Mouse (Mus musculus): ENCODE results near the gene Tmem102. TPM values are rescaled to one million over a fixed set of nuclear protein-coding genes. Genes with fewer than 3 reads are reported as not detected.

The Tmem102 gene
- polyA plus RNA-seq (2015; fragmentation: Nextera tagmentation; extraction: Ambion mirVana), result 0.62 and 1.0 TPM in 2 replicates

GRCm38 (mm10) chr11:69804972-69805909 lies at the start of gene Tmem102:
Gene Tmem102, minus strand, starts transcription at chr11:69805624.
- Histone ChIP-seq H3K27me3 (ENCODE audit: control insufficient read depth, insufficient read depth, low read depth, low read length) (peaks cover 65% of the 10 kb centered on the region), H3K9me3 (replicated peaks; ENCODE audit: control insufficient read depth, low read length) (no peaks in the 10 kb centered on the region), H3K36me3 (ENCODE audit: control insufficient read depth, insufficient read depth) (no peaks in the 10 kb centered on the region), H3K27ac (ENCODE audit: low read length) (no peak within 1 kb of the TSS), H3K4me2 (ENCODE audit: low read depth, low read length) (peak within 1 kb of the TSS; percentile 78; the same call in 1 of the 2 replicates), H3K4me3 (ENCODE audit: low read depth, low read length) (peak within 1 kb of the TSS; percentile 11; the same call in 1 of the 2 replicates), H3K4me1 (ENCODE audit: control insufficient read depth, low read depth, low read length) (peaks cover 37% of the 10 kb centered on the region), H3K9ac (ENCODE audit: low read depth, low read length) (no peak within 1 kb of the TSS)
- WGBS (ENCODE audit: insufficient replicate concordance), result 22% methylated on average over 29 of the region's 29 CpGs
- ATAC-seq (ENCODE audit: low read depth), result no peak

- 57% methylated on average over 10 of the region's 10 CpGs for WGBS (ENCODE audit: insufficient replicate concordance)
- Histone ChIP-seq H3K9me3 (replicated peaks; ENCODE audit: control insufficient read depth, low read length) (no peaks in the 10 kb centered on the region), H3K27ac (ENCODE audit: low read length) (peak overlapping the region; percentile 93), H3K4me2 (ENCODE audit: low read depth, low read length) (peak overlapping the region; percentile 41), H3K9ac (ENCODE audit: low read depth, low read length) (peak overlapping the region; percentile 46), H3K4me1 (ENCODE audit: control insufficient read depth, low read depth, low read length) (peaks cover 60% of the 10 kb centered on the region), H3K36me3 (ENCODE audit: control insufficient read depth, insufficient read depth) (peaks cover 20% of the 10 kb centered on the region), H3K27me3 (ENCODE audit: control insufficient read depth, insufficient read depth, low read depth, low read length) (peaks cover 10% of the 10 kb centered on the region), H3K4me3 (ENCODE audit: low read depth, low read length) (peak overlapping the region; percentile 6; the same call in 1 of the 2 replicates)
- ATAC-seq (ENCODE audit: low read depth), result no peak
Observed at GRCm38 (mm10) chr11:69854680-69855079, 49.3 kb upstream of the Tmem102 start.

- 21% methylated on average over 7 of the region's 7 CpGs for WGBS (ENCODE audit: insufficient replicate concordance)
- ATAC-seq (ENCODE audit: low read depth), result peak; percentile 93
- H3K27ac ChIP-seq (ENCODE audit: low read length), result peak overlapping the region; percentile 93
Observed at GRCm38 (mm10) chr11:69853994-69854393, 48.6 kb upstream of the Tmem102 start.

GRCm38 (mm10) chr11:69850754-69851153 lies 45.3 kb upstream of the Tmem102 start:
- H3K27me3 ChIP-seq (ENCODE audit: control insufficient read depth, insufficient read depth, low read depth, low read length), result no peaks in the 10 kb centered on the region
- H3K4me2 ChIP-seq (ENCODE audit: low read depth, low read length), result 0 out of 2 replicates have a peak overlapping the region, but pooled peaks have one; percentile 2
- peaks cover 22% of the 10 kb centered on the region for H3K36me3 ChIP-seq (ENCODE audit: control insufficient read depth, insufficient read depth)
- peak overlapping the region; percentile 62 for H3K27ac ChIP-seq (ENCODE audit: low read length)
- no peak for ATAC-seq (ENCODE audit: low read depth)
- H3K4me3 ChIP-seq (ENCODE audit: low read depth, low read length), result no peak overlapping the region
- H3K9ac ChIP-seq (ENCODE audit: low read depth, low read length), result no peak overlapping the region
- peaks cover 81% of the 10 kb centered on the region for H3K4me1 ChIP-seq (ENCODE audit: control insufficient read depth, low read depth, low read length)
- H3K9me3 ChIP-seq (replicated peaks; ENCODE audit: control insufficient read depth, low read length), result no peaks in the 10 kb centered on the region
- 37% methylated on average over 8 of the region's 8 CpGs for WGBS (ENCODE audit: insufficient replicate concordance)

More at GRCm38 (mm10) chr11:69853994-69854393, 48.6 kb upstream of the Tmem102 start:
- Histone ChIP-seq H3K9me3 (replicated peaks; ENCODE audit: control insufficient read depth, low read length) (no peaks in the 10 kb centered on the region), H3K4me2 (ENCODE audit: low read depth, low read length) (peak overlapping the region; percentile 77), H3K4me1 (ENCODE audit: control insufficient read depth, low read depth, low read length) (peaks cover 62% of the 10 kb centered on the region), H3K36me3 (ENCODE audit: control insufficient read depth, insufficient read depth) (peaks cover 22% of the 10 kb centered on the region), H3K27me3 (ENCODE audit: control insufficient read depth, insufficient read depth, low read depth, low read length) (peaks cover 9% of the 10 kb centered on the region), H3K4me3 (ENCODE audit: low read depth, low read length) (peak overlapping the region; percentile 47), H3K9ac (ENCODE audit: low read depth, low read length) (peak overlapping the region; percentile 64)

DNA sequence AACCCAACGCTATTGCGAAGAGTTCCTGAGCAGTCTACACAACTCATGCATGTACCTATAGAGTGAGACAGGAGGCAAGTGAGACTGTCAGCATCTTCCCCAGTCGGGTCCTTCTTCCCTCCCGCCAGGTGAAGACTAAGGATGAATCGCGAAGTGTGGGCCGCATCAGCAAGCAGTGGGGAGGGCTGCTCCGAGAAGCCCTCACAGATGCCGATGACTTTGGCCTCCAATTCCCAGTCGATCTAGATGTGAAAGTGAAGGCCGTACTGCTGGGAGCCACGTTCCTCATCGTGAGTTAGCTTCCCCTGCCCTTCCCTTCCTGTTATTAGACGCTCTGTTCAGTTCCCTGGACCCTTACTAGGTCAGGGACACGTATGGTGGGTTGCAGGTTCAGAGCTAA lies 44.5 kb upstream of the Tmem102 start:
- peaks cover 79% of the 10 kb centered on the region for H3K4me1 ChIP-seq (ENCODE audit: control insufficient read depth, low read depth, low read length)
- no peaks in the 10 kb centered on the region for H3K27me3 ChIP-seq (ENCODE audit: control insufficient read depth, insufficient read depth, low read depth, low read length)
- no peaks in the 10 kb centered on the region for H3K9me3 ChIP-seq (replicated peaks; ENCODE audit: control insufficient read depth, low read length)
- WGBS (ENCODE audit: insufficient replicate concordance), result 82% methylated on average over 15 of the region's 15 CpGs
- no peak overlapping the region for H3K9ac ChIP-seq (ENCODE audit: low read depth, low read length)
- H3K4me3 ChIP-seq (ENCODE audit: low read depth, low read length), result no peak overlapping the region
- peak overlapping the region; percentile 62 for H3K27ac ChIP-seq (ENCODE audit: low read length)
- ATAC-seq (ENCODE audit: low read depth), result no peak
- H3K4me2 ChIP-seq (ENCODE audit: low read depth, low read length), result no peak overlapping the region
- H3K36me3 ChIP-seq (ENCODE audit: control insufficient read depth, insufficient read depth), result peaks cover 22% of the 10 kb centered on the region

GRCm38 (mm10) chr11:69849128-69849527 lies 43.7 kb upstream of the Tmem102 start:
- H3K9me3 ChIP-seq (replicated peaks; ENCODE audit: control insufficient read depth, low read length), result no peaks in the 10 kb centered on the region
- H3K36me3 ChIP-seq (ENCODE audit: control insufficient read depth, insufficient read depth), result peaks cover 22% of the 10 kb centered on the region
- peaks cover 74% of the 10 kb centered on the region for H3K4me1 ChIP-seq (ENCODE audit: control insufficient read depth, low read depth, low read length)
- H3K27ac ChIP-seq (ENCODE audit: low read length), result peak overlapping the region; percentile 73
- no peak overlapping the region for H3K4me3 ChIP-seq (ENCODE audit: low read depth, low read length)
- H3K4me2 ChIP-seq (ENCODE audit: low read depth, low read length), result no peak overlapping the region
- no peak overlapping the region for H3K9ac ChIP-seq (ENCODE audit: low read depth, low read length)
- 75% methylated on average over 9 of the region's 9 CpGs for WGBS (ENCODE audit: insufficient replicate concordance)
- no peaks in the 10 kb centered on the region for H3K27me3 ChIP-seq (ENCODE audit: control insufficient read depth, insufficient read depth, low read depth, low read length)
- no peak for ATAC-seq (ENCODE audit: low read depth)

- H3K27ac ChIP-seq (ENCODE audit: low read length), result peak overlapping the region; percentile 6; the same call in 1 of the 2 replicates
- peaks cover 22% of the 10 kb centered on the region for H3K36me3 ChIP-seq (ENCODE audit: control insufficient read depth, insufficient read depth)
- no peaks in the 10 kb centered on the region for H3K27me3 ChIP-seq (ENCODE audit: control insufficient read depth, insufficient read depth, low read depth, low read length)
Observed at GRCm38 (mm10) chr11:69848021-69848420, 42.6 kb upstream of the Tmem102 start.

GRCm38 (mm10) chr11:69846738-69847688 lies 41.6 kb upstream of the Tmem102 start:
- H3K27ac ChIP-seq (ENCODE audit: low read length), result peak overlapping the region; percentile 95
- H3K36me3 ChIP-seq (ENCODE audit: control insufficient read depth, insufficient read depth), result peaks cover 22% of the 10 kb centered on the region
- peak overlapping the region; percentile 88 for H3K4me2 ChIP-seq (ENCODE audit: low read depth, low read length)
- H3K27me3 ChIP-seq (ENCODE audit: control insufficient read depth, insufficient read depth, low read depth, low read length), result no peaks in the 10 kb centered on the region
- 11% methylated on average over 37 of the region's 37 CpGs for WGBS (ENCODE audit: insufficient replicate concordance)
- peak overlapping the region; percentile 86 for H3K9ac ChIP-seq (ENCODE audit: low read depth, low read length)
- H3K9me3 ChIP-seq (replicated peaks; ENCODE audit: control insufficient read depth, low read length), result no peaks in the 10 kb centered on the region
- H3K4me3 ChIP-seq (ENCODE audit: low read depth, low read length), result peak overlapping the region; percentile 77
- H3K4me1 ChIP-seq (ENCODE audit: control insufficient read depth, low read depth, low read length), result peaks cover 57% of the 10 kb centered on the region
- peak; percentile 53 for ATAC-seq (ENCODE audit: low read depth)

More at GRCm38 (mm10) chr11:69848021-69848420, 42.6 kb upstream of the Tmem102 start:
- Histone ChIP-seq H3K9ac (ENCODE audit: low read depth, low read length) (no peak overlapping the region), H3K4me1 (ENCODE audit: control insufficient read depth, low read depth, low read length) (peaks cover 67% of the 10 kb centered on the region), H3K4me3 (ENCODE audit: low read depth, low read length) (no peak overlapping the region), H3K9me3 (replicated peaks; ENCODE audit: control insufficient read depth, low read length) (no peaks in the 10 kb centered on the region), H3K4me2 (ENCODE audit: low read depth, low read length) (peak overlapping the region; percentile 88)
- WGBS (ENCODE audit: insufficient replicate concordance), result 89% methylated on average over 6 of the region's 6 CpGs
- ATAC-seq (ENCODE audit: low read depth), result no peak

Measured in liver, embryonic 16.5 days (tissue).